Mouse (Mus musculus): ENCODE data around the gene Dr1. TPM values are rescaled to one million over a fixed set of nuclear protein-coding genes. Genes with fewer than 3 reads are reported as not detected.
"Not testable (repeated sequence)": the region's sequence is repeated elsewhere in the genome, so short reads cannot be mapped to it uniquely, and the experiment has no call there.

The Dr1 gene
- polyA plus RNA-seq, 2 experiments = 33.7 to 44.4 TPM

DNA sequence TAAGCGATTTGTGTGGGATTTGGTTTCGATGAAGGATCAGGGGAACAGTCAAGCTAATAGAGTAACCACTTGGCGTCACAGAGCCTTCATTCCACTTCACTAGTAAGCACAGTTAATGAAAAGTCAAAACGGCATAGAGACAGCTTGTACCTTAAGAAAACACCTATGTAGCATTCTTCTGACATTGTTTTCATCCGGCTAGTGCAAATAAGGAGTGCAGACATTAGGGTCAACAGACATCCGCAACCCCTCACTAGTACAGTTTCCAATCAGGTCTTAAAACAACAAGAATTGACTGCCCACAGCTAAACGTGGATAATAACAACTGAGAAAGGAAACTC is 1.1 kb downstream of the Dr1 start:
- Histone ChIP-seq H3K4me1 (ENCODE audit: control insufficient read depth, insufficient read depth, low read length) (peaks cover 17% of the 10 kb centered on the region), H3K4me3 (replicated peaks; ENCODE audit: low read length) (peak overlapping the region; percentile 93), H3K27me3 (ENCODE audit: control insufficient read depth, insufficient read depth, low read length) (no peaks in the 10 kb centered on the region), H3K9me3 (ENCODE audit: control insufficient read depth, low read length) (no peaks in the 10 kb centered on the region), H3K36me3 (ENCODE audit: control insufficient read depth, insufficient read depth, low read length) (no peaks in the 10 kb centered on the region), H3K27ac (replicated peaks; ENCODE audit: low read depth, low read length) (no peak overlapping the region), H3K4me2 (replicated peaks; ENCODE audit: low read depth, low read length, severe bottlenecking) (peak overlapping the region; percentile 90), H3K9ac (ENCODE audit: low read depth, low read length, severe bottlenecking) (peak overlapping the region; percentile 95)
- TF ChIP-seq POLR2A (IDR thresholded peaks at IDR 0.05; ENCODE audit: borderline replicate concordance, extremely low read depth, insufficient read depth, insufficient read length) = no peak
- 7% methylated on average over 7 of the region's 7 CpGs for WGBS
- ATAC-seq (ENCODE audit: low FRiP score, low read depth) = no peak
- DNase-seq (ENCODE audit: low spot score) = no peak

DNA sequence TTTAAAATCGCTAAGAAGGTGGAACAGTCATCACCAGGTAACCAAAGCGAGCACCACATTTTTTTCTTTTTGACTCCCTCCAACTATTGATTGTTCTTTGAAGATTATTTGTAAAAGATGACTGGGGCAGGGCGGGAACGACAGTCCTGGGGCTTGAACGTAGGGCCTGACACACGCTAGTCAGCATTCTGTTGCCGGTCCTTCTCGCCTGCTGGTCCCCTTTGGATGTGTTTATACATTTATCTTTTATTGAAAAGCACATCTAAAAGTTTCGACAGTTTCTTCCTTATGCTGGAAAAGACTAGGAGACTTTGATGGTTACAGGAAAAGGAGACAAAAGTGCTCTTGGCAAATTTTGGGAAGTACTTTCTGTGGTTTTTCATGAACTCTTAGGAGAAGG is 1.7 kb downstream of the Dr1 start:
- WGBS = 47% methylated on average over 9 of the region's 9 CpGs

DNA sequence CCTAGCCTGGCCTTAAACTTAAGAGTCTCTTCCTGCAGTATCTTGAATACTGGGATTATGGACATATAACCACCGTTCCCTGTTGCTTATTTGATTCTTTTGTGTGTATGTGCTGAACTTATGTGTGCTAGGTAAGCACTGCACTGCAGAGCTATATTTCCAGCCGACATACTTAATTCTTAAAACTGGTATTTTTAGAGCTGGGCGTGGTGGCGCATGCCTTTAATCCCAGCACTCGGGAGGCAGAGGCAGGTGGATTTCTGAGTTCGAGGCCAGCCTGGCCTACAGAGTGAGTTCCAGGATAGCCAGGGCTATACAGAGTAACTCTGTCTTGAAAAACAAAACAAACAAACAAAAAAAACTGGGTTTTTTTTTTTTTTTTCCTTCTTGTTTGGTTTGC is 2.6 kb downstream of the Dr1 start:
- WGBS = 91% methylated on average over 6 of the region's 6 CpGs
- not testable (repeated sequence) for H3K9ac ChIP-seq (ENCODE audit: low read depth, low read length, severe bottlenecking); ATAC-seq (ENCODE audit: low FRiP score, low read depth); H3K4me2 ChIP-seq (replicated peaks; ENCODE audit: low read depth, low read length, severe bottlenecking); H3K27me3 ChIP-seq (ENCODE audit: control insufficient read depth, insufficient read depth, low read length); H3K4me3 ChIP-seq (replicated peaks; ENCODE audit: low read length); DNase-seq (ENCODE audit: low spot score); H3K27ac ChIP-seq (replicated peaks; ENCODE audit: low read depth, low read length); H3K9me3 ChIP-seq (ENCODE audit: control insufficient read depth, low read length)
- H3K36me3 ChIP-seq (ENCODE audit: control insufficient read depth, insufficient read depth, low read length) = peaks cover 11% of the 10 kb centered on the region
- H3K4me1 ChIP-seq (ENCODE audit: control insufficient read depth, insufficient read depth, low read length) = peaks cover 17% of the 10 kb centered on the region

More for the DNA sequence above, 1.7 kb downstream of the Dr1 start:
- Histone ChIP-seq H3K4me3 (replicated peaks; ENCODE audit: low read length) (peak overlapping the region; percentile 93), H3K4me1 (ENCODE audit: control insufficient read depth, insufficient read depth, low read length) (peaks cover 17% of the 10 kb centered on the region), H3K27ac (replicated peaks; ENCODE audit: low read depth, low read length) (no peak overlapping the region), H3K9ac (ENCODE audit: low read depth, low read length, severe bottlenecking) (peak overlapping the region; percentile 95), H3K36me3 (ENCODE audit: control insufficient read depth, insufficient read depth, low read length) (0 out of 2 replicates have a peak, but pooled peaks cover 5% of the 10 kb centered on the region), H3K4me2 (replicated peaks; ENCODE audit: low read depth, low read length, severe bottlenecking) (peak overlapping the region; percentile 90), H3K9me3 (ENCODE audit: control insufficient read depth, low read length) (no peaks in the 10 kb centered on the region), H3K27me3 (ENCODE audit: control insufficient read depth, insufficient read depth, low read length) (no peaks in the 10 kb centered on the region)
- no peak for DNase-seq (ENCODE audit: low spot score)
- TF ChIP-seq POLR2A (IDR thresholded peaks at IDR 0.05; ENCODE audit: borderline replicate concordance, extremely low read depth, insufficient read depth, insufficient read length) = no peak
- no peak for ATAC-seq (ENCODE audit: low FRiP score, low read depth)

DNA sequence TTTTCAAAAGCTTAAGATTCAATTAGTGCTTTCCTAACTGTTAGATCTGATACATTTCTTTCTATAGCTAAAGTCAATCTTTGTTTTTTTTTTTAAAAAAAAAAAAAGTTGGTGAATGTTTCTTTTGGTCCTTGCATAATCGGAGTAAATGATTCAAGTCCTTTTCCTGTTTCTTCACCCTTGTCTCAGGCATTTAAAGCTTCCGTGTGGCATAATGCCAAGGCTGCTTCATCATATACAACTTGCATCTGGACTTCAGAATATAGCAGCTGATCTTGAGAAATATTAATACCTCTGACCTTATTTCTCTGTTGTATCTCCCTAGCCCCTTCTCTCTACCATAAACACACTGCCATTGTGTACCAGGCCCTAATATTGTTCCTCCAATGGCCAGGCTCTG is 18.3 kb downstream of the Dr1 start:
- TF ChIP-seq POLR2A (IDR thresholded peaks at IDR 0.05; ENCODE audit: borderline replicate concordance, extremely low read depth, insufficient read depth, insufficient read length) = no peak
- Histone ChIP-seq H3K9me3 (ENCODE audit: control insufficient read depth, low read length) (no peaks in the 10 kb centered on the region), H3K9ac (ENCODE audit: low read depth, low read length, severe bottlenecking) (no peak overlapping the region), H3K27me3 (ENCODE audit: control insufficient read depth, insufficient read depth, low read length) (no peaks in the 10 kb centered on the region), H3K27ac (replicated peaks; ENCODE audit: low read depth, low read length) (no peak overlapping the region), H3K4me3 (replicated peaks; ENCODE audit: low read length) (no peak overlapping the region), H3K36me3 (ENCODE audit: control insufficient read depth, insufficient read depth, low read length) (no peaks in the 10 kb centered on the region), H3K4me1 (ENCODE audit: control insufficient read depth, insufficient read depth, low read length) (no peaks in the 10 kb centered on the region), H3K4me2 (replicated peaks; ENCODE audit: low read depth, low read length, severe bottlenecking) (no peak overlapping the region)
- DNase-seq (ENCODE audit: low spot score) (no peak), ATAC-seq (ENCODE audit: low FRiP score, low read depth) (no peak)
- 80% methylated on average over 2 of the region's 2 CpGs for WGBS

DNA sequence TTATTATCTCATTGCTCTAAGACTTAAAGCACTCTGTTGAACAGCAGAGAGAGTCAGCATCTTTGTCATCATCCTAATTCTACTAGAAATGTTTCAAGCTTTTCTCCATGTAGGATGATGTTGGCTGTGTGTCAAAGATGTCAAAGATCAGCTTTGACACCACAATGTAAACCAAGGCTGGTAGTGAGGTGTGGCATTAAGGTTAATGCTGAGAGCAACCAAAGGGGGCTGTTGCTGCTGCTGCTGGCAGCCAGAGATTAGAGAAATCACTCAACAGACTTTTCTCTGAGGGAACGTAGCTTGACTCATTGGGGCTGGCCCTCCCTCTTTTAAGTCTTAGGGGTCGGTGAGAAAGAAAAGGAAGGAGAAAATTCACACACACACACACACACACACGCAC is 32.9 kb downstream of the Dr1 start:
- no peaks in the 10 kb centered on the region for H3K36me3 ChIP-seq (ENCODE audit: control insufficient read depth, insufficient read depth, low read length)
- H3K27me3 ChIP-seq (ENCODE audit: control insufficient read depth, insufficient read depth, low read length) = no peaks in the 10 kb centered on the region
- H3K4me2 ChIP-seq (replicated peaks; ENCODE audit: low read depth, low read length, severe bottlenecking) = no peak overlapping the region
- 76% methylated on average over 3 of the region's 3 CpGs for WGBS
- H3K27ac ChIP-seq (replicated peaks; ENCODE audit: low read depth, low read length) = no peak overlapping the region
- no peak for TF ChIP-seq POLR2A (IDR thresholded peaks at IDR 0.05; ENCODE audit: borderline replicate concordance, extremely low read depth, insufficient read depth, insufficient read length)
- H3K4me1 ChIP-seq (ENCODE audit: control insufficient read depth, insufficient read depth, low read length) = no peaks in the 10 kb centered on the region
- H3K4me3 ChIP-seq (replicated peaks; ENCODE audit: low read length) = no peak overlapping the region
- no peak for ATAC-seq (ENCODE audit: low FRiP score, low read depth)
- DNase-seq (ENCODE audit: low spot score) = no peak
- H3K9ac ChIP-seq (ENCODE audit: low read depth, low read length, severe bottlenecking) = no peak overlapping the region
- no peaks in the 10 kb centered on the region for H3K9me3 ChIP-seq (ENCODE audit: control insufficient read depth, low read length)

Measured in limb, embryonic 14.5 days (tissue).